Mouse (Mus musculus) lung, postnatal 0 days (tissue): ENCODE measurements around the gene Bspry.

ENCODE experiments used
- CTCF ChIP-seq: IDR thresholded peaks from 2 replicates; pipeline ENCODE4 v1.5.1; 2016; ENCODE audit warnings: antibody characterized with exemption, mild to moderate bottlenecking
- EP300 ChIP-seq: IDR thresholded peaks from 2 replicates; pipeline ENCODE4 v1.6.1; 2016; ENCODE audit warnings: antibody characterized with exemption, mild to moderate bottlenecking, control low read depth

GRCm38 (mm10) chr4:62475131-62475530, 4.7 kb upstream of the Bspry start:
- TF ChIP-seq EP300 (no peak), CTCF (no peak)
